Mouse (Mus musculus) intestine, embryonic 16.5 days (tissue): Measurements from ENCODE around the gene Arf3. TPM values are rescaled to one million over a fixed set of nuclear protein-coding genes. Genes with fewer than 3 reads are reported as not detected.
A peak's percentile ranks its signal among the peaks of the same experiment; 100 is the strongest.

ENCODE experiments used
- ATAC-seq: fragments of 200-750 bp; cut with Nextera tagmentation; 2 replicates; pipeline ENCODE4 v1.8.0; 2017; ENCODE audit warnings: moderate TSS enrichment, moderate library complexity
- H3K27ac ChIP-seq: fragments of 300-500 bp; sonication (generic); 2 replicates; pipeline ENCODE4 v1.5.1; 2014; ENCODE audit warnings: mild to moderate bottlenecking, low read length
- H3K27me3 ChIP-seq: fragments of 300-500 bp; sonication (generic); replicated peaks from 2 replicates; pipeline ENCODE4 v1.6.1; 2014; ENCODE audit warnings: low read length, control low read depth, mixed read lengths; ENCODE audit not compliant: control insufficient read depth, insufficient read depth
- H3K36me3 ChIP-seq: fragments of 300-500 bp; sonication (generic); 2 replicates; pipeline ENCODE4 v1.6.1; 2014; ENCODE audit warnings: low read length, control low read depth; ENCODE audit not compliant: control insufficient read depth, insufficient read depth
- H3K4me1 ChIP-seq: fragments of 300-500 bp; sonication (generic); 2 replicates; pipeline ENCODE4 v1.6.1; 2014; ENCODE audit warnings: low read length, control low read depth, mixed read lengths; ENCODE audit not compliant: control insufficient read depth, insufficient read depth
- H3K4me2 ChIP-seq: fragments of 300-500 bp; sonication (generic); 2 replicates; pipeline ENCODE4 v1.6.1; 2014; ENCODE audit warnings: low read depth, low read length, control low read depth
- H3K4me3 ChIP-seq: fragments of 300-500 bp; sonication (generic); 2 replicates; pipeline ENCODE4 v1.5.1; 2014; ENCODE audit warnings: mild to moderate bottlenecking, low read length
- H3K9ac ChIP-seq: fragments of 300-500 bp; sonication (generic); 2 replicates; pipeline ENCODE4 v1.6.1; 2014; ENCODE audit warnings: low read depth, low read length
- H3K9me3 ChIP-seq: fragments of 300-500 bp; sonication (generic); 2 replicates; pipeline ENCODE4 v1.6.1; 2016; ENCODE audit warnings: low read length, control low read depth; ENCODE audit not compliant: control insufficient read depth
- WGBS: fragments of 180-500 bp; shearing (Covaris S2); extraction: QIAGEN DNeasy Blood & Tissue Kit; methylation state at CpG from one replicate; pipeline ENCODE4 v1.1.7; 2014; 5-methylcytosine and 5-hydroxymethylcytosine counted together
- polyA plus RNA-seq: library from polyadenylated mRNA; unstranded; fragments of >200 nt; fragmentation: Nextera tagmentation; extraction: Ambion mirVana; gene quantifications from 2 replicates; pipeline ENCODE4 v1.2.1, GENCODE M21; 2015

Gene Arf3
- polyA plus RNA-seq, 1 experiment from 2014 or later: 35.4 TPM

DNA sequence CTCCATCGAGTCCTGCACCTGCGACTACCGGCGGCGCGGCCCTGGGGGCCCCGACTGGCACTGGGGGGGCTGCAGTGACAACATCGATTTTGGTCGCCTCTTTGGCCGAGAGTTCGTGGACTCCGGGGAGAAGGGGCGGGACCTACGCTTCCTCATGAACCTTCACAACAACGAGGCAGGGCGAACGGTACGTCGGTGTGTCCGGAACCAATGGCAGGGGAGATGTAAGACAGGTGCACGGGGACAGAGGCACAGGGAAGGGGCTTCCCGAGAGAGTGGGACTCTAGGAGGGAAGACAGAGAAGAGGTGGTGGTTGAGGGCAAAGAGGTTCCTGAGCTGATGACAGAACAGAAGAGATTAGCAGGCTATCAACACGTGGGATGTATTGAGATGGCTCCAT is 28.8 kb upstream of the Arf3 start:
- H3K4me3 ChIP-seq: peak overlapping the region; percentile 6; the same call in 1 of the 2 replicates
- no peak for ATAC-seq

GRCm38 (mm10) chr15:98791221-98791620 is 28.2 kb upstream of the Arf3 start:
- Histone ChIP-seq H3K4me1 (peaks cover 24% of the 10 kb centered on the region), H3K4me3 (peak overlapping the region; percentile 40), H3K36me3 (no peaks in the 10 kb centered on the region), H3K9me3 (no peaks in the 10 kb centered on the region), H3K9ac (no peak overlapping the region), H3K27ac (no peak overlapping the region), H3K4me2 (peak overlapping the region; percentile 52), H3K27me3 (peaks cover 84% of the 10 kb centered on the region)
- no peak for ATAC-seq
- WGBS: 1% methylated on average over 12 of the region's 12 CpGs

More for the DNA sequence above, 28.8 kb upstream of the Arf3 start:
- H3K27me3 ChIP-seq: peaks cover 90% of the 10 kb centered on the region
- no peak overlapping the region for H3K9ac ChIP-seq
- H3K4me1 ChIP-seq: peaks cover 24% of the 10 kb centered on the region
- no peak overlapping the region; the same call in 1 of the 2 replicates for H3K4me2 ChIP-seq
- H3K27ac ChIP-seq: no peak overlapping the region
- WGBS: under 1% methylated on average over 23 of the region's 23 CpGs
- no peaks in the 10 kb centered on the region for H3K9me3 ChIP-seq
- H3K36me3 ChIP-seq: no peaks in the 10 kb centered on the region

- Histone ChIP-seq H3K4me2 (peak overlapping the region; percentile 52), H3K4me3 (peak overlapping the region; percentile 40), H3K36me3 (no peaks in the 10 kb centered on the region), H3K9me3 (no peaks in the 10 kb centered on the region), H3K9ac (no peak overlapping the region), H3K27me3 (peaks cover 82% of the 10 kb centered on the region), H3K27ac (no peak overlapping the region), H3K4me1 (peaks cover 24% of the 10 kb centered on the region)
- under 1% methylated on average over 23 of the region's 23 CpGs for WGBS
- no peak for ATAC-seq
Measured at GRCm38 (mm10) chr15:98790761-98791160, 27.7 kb upstream of the Arf3 start.

- no peaks in the 10 kb centered on the region for H3K36me3 ChIP-seq
- 3% methylated on average over 51 of the region's 51 CpGs for WGBS
- peaks cover 24% of the 10 kb centered on the region for H3K4me1 ChIP-seq
- H3K9ac ChIP-seq: no peak within 1 kb of the TSS
- H3K27ac ChIP-seq: no peak within 1 kb of the TSS
- peak within 1 kb of the TSS; percentile 40 for H3K4me3 ChIP-seq
- H3K9me3 ChIP-seq: no peaks in the 10 kb centered on the region
- ATAC-seq: peak; percentile 26; the same call in 1 of the 2 replicates
- peak within 1 kb of the TSS; percentile 52 for H3K4me2 ChIP-seq
- H3K27me3 ChIP-seq: peaks cover 73% of the 10 kb centered on the region
Measured at GRCm38 (mm10) chr15:98789661-98790535, 26.9 kb upstream of the Arf3 start, which contains the start of gene Wnt1. TSS of gene Wnt1 (plus strand) at chr15:98789857.

DNA sequence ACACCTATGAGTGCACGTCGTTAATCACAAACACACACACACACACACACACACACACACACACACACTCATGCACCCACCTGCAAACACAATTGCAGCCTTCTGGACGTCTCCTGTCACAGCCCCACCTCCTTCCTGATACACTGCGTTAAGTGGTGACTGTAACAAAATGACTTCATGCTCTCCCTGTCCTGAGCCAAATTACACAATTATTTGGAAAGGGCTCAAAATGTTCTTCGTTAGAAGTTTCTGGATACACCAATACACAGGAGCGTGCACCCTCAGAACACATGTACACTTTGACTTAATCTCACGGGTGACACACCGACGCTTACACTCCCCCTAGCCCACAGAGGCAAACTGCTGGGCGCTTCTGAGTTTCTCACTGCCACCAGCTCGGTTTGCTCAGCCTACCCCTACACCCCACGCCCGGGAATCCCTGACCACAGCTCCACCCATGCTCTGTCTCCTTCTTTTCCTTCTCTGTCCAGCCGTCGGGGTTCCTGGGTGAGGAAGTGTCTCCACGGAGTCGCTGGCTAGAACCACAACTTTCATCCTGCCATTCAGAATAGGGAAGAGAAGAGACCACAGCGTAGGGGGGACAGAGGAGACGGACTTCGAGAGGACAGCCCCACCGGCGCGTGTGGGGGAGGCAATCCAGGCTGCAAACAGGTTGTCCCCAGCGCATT is 26.1 kb upstream of the Arf3 start:
- Histone ChIP-seq H3K36me3 (no peaks in the 10 kb centered on the region), H3K27me3 (peaks cover 66% of the 10 kb centered on the region), H3K27ac (no peak overlapping the region), H3K4me2 (no peak overlapping the region), H3K9me3 (no peaks in the 10 kb centered on the region), H3K9ac (no peak overlapping the region), H3K4me1 (peaks cover 24% of the 10 kb centered on the region), H3K4me3 (peak overlapping the region; percentile 11; the same call in 1 of the 2 replicates)
- WGBS: 12% methylated on average over 24 of the region's 24 CpGs
- peak; percentile 12; the same call in 1 of the 2 replicates for ATAC-seq

GRCm38 (mm10) chr15:98787930-98788329 is 24.9 kb upstream of the Arf3 start:
- peaks cover 56% of the 10 kb centered on the region for H3K27me3 ChIP-seq
- no peaks in the 10 kb centered on the region for H3K36me3 ChIP-seq
- no peak overlapping the region for H3K27ac ChIP-seq
- no peak overlapping the region for H3K4me3 ChIP-seq
- no peak overlapping the region for H3K9ac ChIP-seq
- WGBS: 30% methylated on average over 4 of the region's 4 CpGs
- H3K4me2 ChIP-seq: no peak overlapping the region
- H3K4me1 ChIP-seq: peaks cover 21% of the 10 kb centered on the region
- no peaks in the 10 kb centered on the region for H3K9me3 ChIP-seq
- ATAC-seq: no peak

DNA sequence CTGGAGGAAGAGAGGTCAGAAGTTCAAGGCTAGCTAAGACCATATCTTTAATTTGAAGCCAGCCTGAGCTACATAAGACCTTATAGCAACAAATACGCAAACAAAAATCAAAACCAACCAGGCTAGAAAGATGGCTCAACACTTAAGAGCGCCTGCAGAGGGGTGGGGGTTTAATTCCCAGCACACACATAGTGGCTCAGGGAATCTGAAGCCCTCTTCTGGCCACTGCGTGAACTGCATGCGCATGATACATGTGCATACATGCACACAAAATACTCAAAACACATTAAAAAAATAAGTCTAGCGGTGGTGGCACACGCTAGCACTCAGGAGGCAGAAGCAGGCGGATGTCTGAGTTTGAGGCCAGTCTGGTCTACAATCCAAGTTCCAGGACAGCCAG is 22.7 kb upstream of the Arf3 start:
- Histone ChIP-seq H3K36me3 (no peaks in the 10 kb centered on the region), H3K4me1 (peaks cover 5% of the 10 kb centered on the region), H3K27me3 (peaks cover 43% of the 10 kb centered on the region), H3K4me2 (no peak overlapping the region), H3K9me3 (no peaks in the 10 kb centered on the region), H3K4me3 (no peak overlapping the region), H3K27ac (no peak overlapping the region), H3K9ac (no peak overlapping the region)
- no peak for ATAC-seq
- WGBS: 38% methylated on average over 7 of the region's 7 CpGs

- no peak overlapping the region for H3K9ac ChIP-seq
- no peaks in the 10 kb centered on the region for H3K9me3 ChIP-seq
- no peak overlapping the region for H3K4me2 ChIP-seq
- H3K4me3 ChIP-seq: no peak overlapping the region
- H3K27ac ChIP-seq: no peak overlapping the region
- peaks cover 19% of the 10 kb centered on the region for H3K4me1 ChIP-seq
- ATAC-seq: no peak
- H3K27me3 ChIP-seq: peaks cover 55% of the 10 kb centered on the region
- 31% methylated on average over 6 of the region's 6 CpGs for WGBS
- no peaks in the 10 kb centered on the region for H3K36me3 ChIP-seq
Measured at GRCm38 (mm10) chr15:98781166-98781565, 18.2 kb upstream of the Arf3 start.

GRCm38 (mm10) chr15:98780573-98780972 is 17.6 kb upstream of the Arf3 start:
- ATAC-seq: no peak
- 8% methylated on average over 13 of the region's 13 CpGs for WGBS

More at GRCm38 (mm10) chr15:98780573-98780972, 17.6 kb upstream of the Arf3 start:
- Histone ChIP-seq H3K27me3 (peaks cover 61% of the 10 kb centered on the region), H3K9ac (no peak overlapping the region), H3K4me3 (no peak overlapping the region), H3K27ac (no peak overlapping the region), H3K4me2 (no peak overlapping the region), H3K4me1 (peaks cover 22% of the 10 kb centered on the region), H3K36me3 (no peaks in the 10 kb centered on the region), H3K9me3 (no peaks in the 10 kb centered on the region)
